Mouse (Mus musculus): ENCODE results near the gene Tgoln1. TPM values are rescaled to one million over a fixed set of nuclear protein-coding genes. Genes with fewer than 3 reads are reported as not detected.

Tgoln1 gene
- total RNA-seq, 2 experiments from 2014 or later: 241 to 257 TPM

Other genes starting within 250 kb of the Tgoln1 start
- 10 to 100 TPM; 22.9 to 25.5 TPM for gene Vamp5, start 236.5 kb downstream of the Tgoln1 start, total RNA-seq (2021)
- 100 to 1,000 TPM; 111 to 140 TPM for gene Vamp8, start 226.3 kb downstream of the Tgoln1 start, total RNA-seq (2021)
- 10 to 100 TPM; 48.6 to 59.5 TPM for gene Ggcx, start 202.7 kb downstream of the Tgoln1 start, total RNA-seq (2021)
- 100 to 1,000 TPM; 291 to 320 TPM for gene Mat2a, start 177.4 kb downstream of the Tgoln1 start, total RNA-seq (2021)
- gene Sh2d6, start 95.3 kb downstream of the Tgoln1 start, total RNA-seq (2021): under 1 TPM; 0.26 to 0.27 TPM
- 10 to 100 TPM; 43.1 to 57.0 TPM for gene Capg, start 72.6 kb downstream of the Tgoln1 start, total RNA-seq (2021)
- 10 to 100 TPM; 10.9 to 13.5 TPM for gene Elmod3, start 18.6 kb downstream of the Tgoln1 start, total RNA-seq (2021)
- gene Retsat, start 18.5 kb downstream of the Tgoln1 start, total RNA-seq (2021): 100 to 1,000 TPM; 332 to 343 TPM
- gene Tcf7l1, start 172.3 kb upstream of the Tgoln1 start, total RNA-seq (2021): 10 to 100 TPM in 1 of 2 experiments, 1 to 10 TPM in 1; 10.0 to 11.5 TPM

All from adrenal gland, adult 18-20 months (tissue).